22 mouse cellular contexts compared by ENCODE assay signal in the genomic region with DNA sequence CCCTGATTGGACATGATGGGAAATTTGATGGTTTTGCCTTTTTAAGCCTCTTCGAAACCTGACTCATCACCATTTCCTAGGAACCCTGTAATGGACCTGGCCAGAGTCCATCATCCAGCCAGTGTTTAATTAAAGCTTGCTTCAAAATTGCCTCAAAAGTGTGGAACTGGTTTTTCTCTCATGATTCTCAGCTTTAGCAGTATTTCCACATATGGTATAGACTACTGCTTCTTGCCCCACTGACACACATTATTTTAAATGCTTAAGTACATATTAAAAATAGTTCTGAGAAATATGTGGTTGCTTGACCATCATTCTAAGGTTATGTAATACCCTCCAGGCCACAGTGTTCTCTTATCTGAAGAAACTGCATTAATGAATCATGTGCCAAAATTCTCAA.
"Had no signal": no experiment of that assay in that cellular context is flagged by ENCODE, and none has a peak within 500 bp of the region (broad histone marks: within the 10 kb centered on the region; RNA-seq: fewer than 3 reads in every experiment).

No protein-coding gene starts in this region.

- H3K4me1 ChIP-seq: kidney, embryonic 15.5 days; limb, embryonic 10.5 days; limb, embryonic 13.5 days; liver, embryonic 12.5 days; liver, embryonic 15.5 days; lung, embryonic 15.5 days; midbrain, embryonic 12.5 days; midbrain, embryonic 15.5 days; neural tube, embryonic 12.5 days; neural tube, embryonic 15.5 days; stomach, embryonic 15.5 days had no signal

- H3K4me2 ChIP-seq: kidney, embryonic 15.5 days; limb, embryonic 13.5 days; liver, embryonic 12.5 days; liver, embryonic 15.5 days; lung, embryonic 15.5 days; midbrain, embryonic 12.5 days; midbrain, embryonic 15.5 days; neural tube, embryonic 12.5 days; neural tube, embryonic 15.5 days; stomach, embryonic 15.5 days had no signal

- H3K27ac ChIP-seq: kidney, embryonic 15.5 days; layer of hippocampus, adult 2 months; limb, embryonic 10.5 days; limb, embryonic 13.5 days; liver, embryonic 12.5 days; liver, embryonic 15.5 days; lung, embryonic 15.5 days; macrophage; midbrain, embryonic 12.5 days; midbrain, embryonic 15.5 days; neural tube, embryonic 12.5 days; neural tube, embryonic 15.5 days; stomach, embryonic 15.5 days had no signal

- H3K36me3 ChIP-seq: kidney, embryonic 15.5 days; limb, embryonic 10.5 days; limb, embryonic 13.5 days; liver, embryonic 12.5 days; liver, embryonic 15.5 days; lung, embryonic 15.5 days; midbrain, embryonic 12.5 days; midbrain, embryonic 15.5 days; neural tube, embryonic 12.5 days; neural tube, embryonic 15.5 days; stomach, embryonic 15.5 days had no signal

- ATAC-seq: liver, embryonic 12.5 days; midbrain, embryonic 15.5 days had no signal

- H3K9ac ChIP-seq: kidney, embryonic 15.5 days; limb, embryonic 13.5 days; liver, embryonic 12.5 days; liver, embryonic 15.5 days; lung, embryonic 15.5 days; midbrain, embryonic 12.5 days; midbrain, embryonic 15.5 days; neural tube, embryonic 12.5 days; neural tube, embryonic 15.5 days; stomach, embryonic 15.5 days had no signal

- H3K27me3 ChIP-seq: kidney, embryonic 15.5 days; limb, embryonic 13.5 days; liver, embryonic 12.5 days; liver, embryonic 15.5 days; lung, embryonic 15.5 days; midbrain, embryonic 12.5 days; midbrain, embryonic 15.5 days; neural tube, embryonic 12.5 days; neural tube, embryonic 15.5 days; stomach, embryonic 15.5 days had no signal

- DNase-seq: kidney, adult 8-10 months; kidney, postnatal 25 days; layer of hippocampus, adult 9-11 months; liver; lung, adult 18-20 months; lung, postnatal 14 days; right cerebral cortex, postnatal 25 days; spleen, adult 18-20 months; thymus, postnatal 36 days had no signal

- H3K9me3 ChIP-seq: kidney, embryonic 15.5 days; limb, embryonic 10.5 days; limb, embryonic 13.5 days; liver, embryonic 12.5 days; liver, embryonic 15.5 days; lung, embryonic 15.5 days; midbrain, embryonic 12.5 days; midbrain, embryonic 15.5 days; neural tube, embryonic 12.5 days; neural tube, embryonic 15.5 days; stomach, embryonic 15.5 days had no signal

- H3K4me3 ChIP-seq: kidney, embryonic 15.5 days; layer of hippocampus, adult 2 months; limb, embryonic 10.5 days; limb, embryonic 13.5 days; liver, embryonic 12.5 days; liver, embryonic 15.5 days; lung, embryonic 15.5 days; midbrain, embryonic 12.5 days; midbrain, embryonic 15.5 days; neural tube, embryonic 12.5 days; neural tube, embryonic 15.5 days; stomach, embryonic 15.5 days had no signal
